ENCODE assay signal across 8 mouse cellular contexts in the genomic region with DNA sequence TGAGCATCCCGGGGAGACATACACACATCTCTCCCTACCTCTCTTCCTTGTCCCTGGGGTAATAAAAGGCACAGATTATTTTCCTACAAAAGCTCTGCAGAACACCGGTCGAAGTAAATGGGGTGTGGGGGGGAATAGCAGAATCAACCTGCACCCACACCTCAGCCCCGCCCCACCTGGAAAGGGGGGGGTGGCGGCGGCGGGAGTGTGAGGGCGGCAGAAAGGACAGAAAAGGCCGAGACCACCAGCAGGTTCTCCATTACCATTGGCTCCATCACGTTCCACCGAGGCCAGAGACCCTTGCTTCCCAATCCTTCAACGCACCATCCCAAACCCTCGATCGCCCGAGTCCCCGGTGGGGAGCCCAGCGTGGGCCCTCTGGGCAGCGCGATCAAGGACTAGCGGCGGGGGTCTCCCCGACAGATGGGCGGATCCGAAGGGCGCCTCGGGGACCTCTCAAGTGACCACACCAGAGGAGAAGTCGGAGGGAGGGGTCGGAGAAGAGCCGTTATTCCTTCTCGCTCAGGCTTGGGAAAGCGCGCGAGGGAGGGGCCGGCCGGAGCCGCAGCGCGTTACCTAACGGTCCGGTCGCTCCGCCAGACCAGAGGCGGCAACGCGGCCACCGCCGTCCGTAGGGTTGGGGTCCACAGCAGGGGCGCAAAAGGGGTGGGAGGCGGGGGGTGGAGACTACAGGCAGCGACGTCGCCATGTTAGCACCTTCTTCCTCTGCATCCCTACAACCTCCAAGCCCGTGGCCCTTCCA. TPM values are rescaled to one million over a fixed set of nuclear protein-coding genes. Genes with fewer than 3 reads are reported as not detected.
DNase-seq lines count a peak whose midpoint lies in the region; ATAC-seq and TF ChIP-seq lines count a peak whose summit lies in the region.

No protein-coding gene starts in this region.

- H3K9ac ChIP-seq in forebrain, embryonic 15.5 days (replicated peaks) = peak overlapping the region; percentile 99
- H3K9ac ChIP-seq in intestine, embryonic 16.5 days (ENCODE audit: low read depth, low read length) = peak overlapping the region; percentile 97
- peak overlapping the region; percentile 98 for H3K9ac ChIP-seq in lung, postnatal 0 days (replicated peaks; ENCODE audit: low read depth)

- peak overlapping the region; percentile 97 for H3K4me3 ChIP-seq in forebrain, embryonic 15.5 days
- peak overlapping the region; percentile 99 for H3K4me3 ChIP-seq in intestine, embryonic 16.5 days (ENCODE audit: low read length)
- peak overlapping the region; percentile 97 for H3K4me3 ChIP-seq in lung, postnatal 0 days (ENCODE audit: low read depth, low read length)
- H3K4me3 ChIP-seq in olfactory bulb, adult 2 months (ENCODE audit: insufficient read depth, low read depth, low read length) = peak overlapping the region; percentile 93

- no peak for TF ChIP-seq CTCF in lung, postnatal 0 days (IDR thresholded peaks at IDR 0.05)
- TF ChIP-seq CTCF in olfactory bulb, adult 2 months (IDR thresholded peaks at IDR 0.05; ENCODE audit: insufficient read depth, low read depth, low read length) = no peak

- H3K4me1 ChIP-seq in forebrain, embryonic 15.5 days = peaks cover 22% of the 10 kb centered on the region
- peaks cover 5% of the 10 kb centered on the region; the same call in 1 of the 2 replicates for H3K4me1 ChIP-seq in intestine, embryonic 16.5 days (ENCODE audit: control insufficient read depth, insufficient read depth, low read length)
- peaks cover 4% of the 10 kb centered on the region; the same call in 1 of the 2 replicates for H3K4me1 ChIP-seq in lung, postnatal 0 days (ENCODE audit: insufficient read depth, low read depth, low read length)
- H3K4me1 ChIP-seq in olfactory bulb, adult 2 months (ENCODE audit: control insufficient read depth, insufficient read depth, low read length) = no peaks in the 10 kb centered on the region; the same call in 1 of the 2 replicates

- no peaks in the 10 kb centered on the region for H3K9me3 ChIP-seq in forebrain, embryonic 15.5 days
- H3K9me3 ChIP-seq in intestine, embryonic 16.5 days (ENCODE audit: control insufficient read depth, low read length) = no peaks in the 10 kb centered on the region
- H3K9me3 ChIP-seq in lung, postnatal 0 days (ENCODE audit: low read length) = no peaks in the 10 kb centered on the region

- under 1% methylated on average over 54 of the region's 54 CpGs for WGBS in forebrain, embryonic 15.5 days
- under 1% methylated on average over 44 of the region's 54 CpGs for WGBS in intestine, embryonic 16.5 days
- 5% methylated on average over 43 of the region's 54 CpGs for WGBS in lung, postnatal 0 days
- WGBS in olfactory bulb, adult 2 months = under 1% methylated on average over 54 of the region's 54 CpGs

- H3K4me2 ChIP-seq in forebrain, embryonic 15.5 days (replicated peaks) = peak overlapping the region; percentile 64
- H3K4me2 ChIP-seq in intestine, embryonic 16.5 days (ENCODE audit: low read depth, low read length) = peak overlapping the region; percentile 79
- peak overlapping the region; percentile 88 for H3K4me2 ChIP-seq in lung, postnatal 0 days (replicated peaks; ENCODE audit: low read depth, low read length)

- no peaks in the 10 kb centered on the region for H3K36me3 ChIP-seq in forebrain, embryonic 15.5 days
- H3K36me3 ChIP-seq in intestine, embryonic 16.5 days (ENCODE audit: control insufficient read depth, insufficient read depth, low read length) = no peaks in the 10 kb centered on the region
- no peaks in the 10 kb centered on the region for H3K36me3 ChIP-seq in lung, postnatal 0 days (ENCODE audit: insufficient read depth, low read length)

- peak overlapping the region; percentile 94 for H3K27ac ChIP-seq in forebrain, embryonic 15.5 days (replicated peaks)
- peak overlapping the region; percentile 87 for H3K27ac ChIP-seq in intestine, embryonic 16.5 days (ENCODE audit: low read length)
- H3K27ac ChIP-seq in lung, postnatal 0 days (ENCODE audit: low read length) = peak overlapping the region; percentile 91
- H3K27ac ChIP-seq in olfactory bulb, adult 2 months (ENCODE audit: insufficient read depth, low read depth, low read length) = peak overlapping the region; percentile 86

- DNase-seq in right cerebral cortex, postnatal 14 days = peak; percentile 52
- no peak for DNase-seq in right cerebral cortex, postnatal 4 days
- peak; percentile 69 for DNase-seq in cerebellum, adult 11 months
- DNase-seq in lung, postnatal 0 days (ENCODE audit: low spot score) = peak; percentile 62
- no peak for DNase-seq in thymus, postnatal 25 days

- no peak for TF ChIP-seq EP300 in lung, postnatal 0 days (IDR thresholded peaks at IDR 0.05)

- ATAC-seq in forebrain, embryonic 15.5 days (replicated peaks) = no peak; the same call in none of the 2 replicates
- peak; percentile 42 for ATAC-seq in intestine, embryonic 16.5 days
- peak; percentile 19 for ATAC-seq in lung, postnatal 0 days

- TF ChIP-seq POLR2A in olfactory bulb, adult 2 months (IDR thresholded peaks at IDR 0.05; ENCODE audit: insufficient read depth, low read depth, low read length) = no peak

- no peaks in the 10 kb centered on the region for H3K27me3 ChIP-seq in forebrain, embryonic 15.5 days
- H3K27me3 ChIP-seq in intestine, embryonic 16.5 days (replicated peaks; ENCODE audit: control insufficient read depth, insufficient read depth, low read length) = no peaks in the 10 kb centered on the region
- H3K27me3 ChIP-seq in lung, postnatal 0 days (replicated peaks; ENCODE audit: insufficient read depth, low read length) = no peaks in the 10 kb centered on the region

RNA-seq across cellular contexts. Expression of gene Atf2, which starts 0.6 kb away (rescaled TPM):
- 110 and 113 TPM in 2 replicates for polyA plus RNA-seq in forebrain, embryonic 15.5 days (2015; fragmentation: Nextera tagmentation; extraction: Ambion mirVana)
- polyA plus RNA-seq in intestine, embryonic 16.5 days (2015; fragmentation: Nextera tagmentation; extraction: Ambion mirVana) = 47.9 and 48.8 TPM in 2 replicates
- polyA plus RNA-seq in lung, postnatal 0 days (2015; fragmentation: Nextera tagmentation; extraction: Ambion mirVana) = 28.4 and 31.0 TPM in 2 replicates
- polyA plus RNA-seq in olfactory bulb, adult 2 months (2012; ENCODE audit: insufficient read depth, insufficient read length, low replicate concordance, missing spikeins) = 176 and 185 TPM in 2 replicates

RNA-seq across cellular contexts. Expression of gene Atp5g3, which starts 19.2 kb away (rescaled TPM):
- 878 and 886 TPM in 2 replicates for polyA plus RNA-seq in forebrain, embryonic 15.5 days (2015; fragmentation: Nextera tagmentation; extraction: Ambion mirVana)
- 1,875 and 1,947 TPM in 2 replicates for polyA plus RNA-seq in intestine, embryonic 16.5 days (2015; fragmentation: Nextera tagmentation; extraction: Ambion mirVana)
- polyA plus RNA-seq in lung, postnatal 0 days (2015; fragmentation: Nextera tagmentation; extraction: Ambion mirVana) = 760 and 832 TPM in 2 replicates
- polyA plus RNA-seq in olfactory bulb, adult 2 months (2012; ENCODE audit: insufficient read depth, insufficient read length, low replicate concordance, missing spikeins) = not detected in 2 replicates

Comparison
In these comparisons a context has a peak if more than half of its experiments do, and no peak if none do; other contexts are left out.
1. DNase-seq: peak in right cerebral cortex, postnatal 14 days (single experiment), cerebellum, adult 11 months (single experiment) and lung, postnatal 0 days (single experiment); none in right cerebral cortex, postnatal 4 days (single experiment) and thymus, postnatal 25 days (single experiment).
2. Peak in every context shown above with its lines, with median percentiles within 50 percentile points of each other: H3K27ac ChIP-seq, H3K4me2 ChIP-seq, H3K4me3 ChIP-seq and H3K9ac ChIP-seq.